Comparison of ENCODE assay signal across 8 mouse cellular contexts in genomic region chr14:26639961-26640360, GRCm38 (mm10). TPM values are rescaled to one million over a fixed set of nuclear protein-coding genes. Genes with fewer than 3 reads are reported as not detected.
DNase-seq lines count a peak whose midpoint lies in the region; ATAC-seq lines count a peak whose summit lies in the region.

No protein-coding gene starts in this region.

- 70% methylated on average over 2 of the region's 2 CpGs for WGBS in hindbrain, embryonic 11.5 days
- 54% methylated on average over 2 of the region's 2 CpGs for WGBS in liver, embryonic 13.5 days (ENCODE audit: insufficient replicate concordance)
- 21% methylated on average over 2 of the region's 2 CpGs for WGBS in stomach, embryonic 15.5 days

- H3K27me3 ChIP-seq in hindbrain, embryonic 11.5 days (ENCODE audit: control insufficient read depth, insufficient read depth, low read length), result no peaks in the 10 kb centered on the region
- no peaks in the 10 kb centered on the region for H3K27me3 ChIP-seq in liver, embryonic 13.5 days
- H3K27me3 ChIP-seq in stomach, embryonic 15.5 days (replicated peaks), result no peaks in the 10 kb centered on the region

- 0 out of 2 replicates have a peak overlapping the region, but pooled peaks have one; percentile 7 for H3K9ac ChIP-seq in hindbrain, embryonic 11.5 days (ENCODE audit: low read depth, low read length)
- H3K9ac ChIP-seq in liver, embryonic 13.5 days, result peak overlapping the region; percentile 97
- no peak overlapping the region for H3K9ac ChIP-seq in stomach, embryonic 15.5 days

- intact Hi-C loops in left cerebral cortex, postnatal 4 days (cut with DNase I), result loop anchor here (10.0 kb wide), 1 partner anchor 65 kb away; the partner anchor contains the start of gene Dennd6a

- H3K4me2 ChIP-seq in hindbrain, embryonic 11.5 days (replicated peaks; ENCODE audit: low read depth, low read length), result peak overlapping the region; percentile 69
- peak overlapping the region; percentile 86 for H3K4me2 ChIP-seq in liver, embryonic 13.5 days
- peak overlapping the region; percentile 65 for H3K4me2 ChIP-seq in stomach, embryonic 15.5 days

- H3K27ac ChIP-seq in brown adipose tissue, adult 24 weeks (replicated peaks; ENCODE audit: low read depth, low read length), result no peak overlapping the region
- no peak overlapping the region for H3K27ac ChIP-seq in hindbrain, embryonic 11.5 days (ENCODE audit: low read depth, low read length)
- H3K27ac ChIP-seq in liver, embryonic 13.5 days, result no peak overlapping the region
- no peak overlapping the region for H3K27ac ChIP-seq in stomach, embryonic 15.5 days

- peaks cover 3% of the 10 kb centered on the region for H3K4me1 ChIP-seq in brown adipose tissue, adult 24 weeks (ENCODE audit: control insufficient read depth, insufficient read depth, insufficient read length, low read length)
- H3K4me1 ChIP-seq in hindbrain, embryonic 11.5 days (replicated peaks; ENCODE audit: control insufficient read depth, insufficient read depth, low read length), result 0 out of 2 replicates have a peak, but pooled peaks cover 2% of the 10 kb centered on the region
- H3K4me1 ChIP-seq in liver, embryonic 13.5 days (replicated peaks), result peaks cover 49% of the 10 kb centered on the region
- peaks cover 5% of the 10 kb centered on the region; the same call in 1 of the 2 replicates for H3K4me1 ChIP-seq in stomach, embryonic 15.5 days

- H3K9me3 ChIP-seq in hindbrain, embryonic 11.5 days (ENCODE audit: control insufficient read depth, low read length), result no peaks in the 10 kb centered on the region
- no peaks in the 10 kb centered on the region for H3K9me3 ChIP-seq in liver, embryonic 13.5 days (replicated peaks)
- no peaks in the 10 kb centered on the region for H3K9me3 ChIP-seq in stomach, embryonic 15.5 days

- ATAC-seq in hindbrain, embryonic 11.5 days (ENCODE audit: low FRiP score), result no peak
- no peak for ATAC-seq in liver, embryonic 13.5 days (ENCODE audit: low read depth)
- ATAC-seq in stomach, embryonic 15.5 days (ENCODE audit: insufficient read depth, low FRiP score, low read depth), result no peak

- no peaks in the 10 kb centered on the region for H3K36me3 ChIP-seq in hindbrain, embryonic 11.5 days (ENCODE audit: control insufficient read depth, insufficient read depth, low read length)
- H3K36me3 ChIP-seq in liver, embryonic 13.5 days, result peaks cover 3% of the 10 kb centered on the region
- H3K36me3 ChIP-seq in stomach, embryonic 15.5 days, result no peaks in the 10 kb centered on the region

- peak; percentile 5 for DNase-seq in left cerebral cortex, postnatal 4 days
- no peak for DNase-seq in left cerebral cortex, adult 11 months (ENCODE audit: low spot score)
- peak; percentile 14 for DNase-seq in hindbrain, embryonic 11.5 days (ENCODE audit: low spot score)
- DNase-seq in liver, embryonic 13.5 days, result no peak
- DNase-seq in thymus, postnatal 36 days, result no peak
- DNase-seq in urinary bladder, postnatal 10 days (ENCODE audit: low spot score), result no peak

- peak overlapping the region; percentile 38 for H3K4me3 ChIP-seq in brown adipose tissue, adult 24 weeks (ENCODE audit: insufficient read depth, low read depth, low read length)
- peak overlapping the region; percentile 94 for H3K4me3 ChIP-seq in hindbrain, embryonic 11.5 days (ENCODE audit: low read depth, low read length)
- peak overlapping the region; percentile 93 for H3K4me3 ChIP-seq in liver, embryonic 13.5 days (replicated peaks)
- H3K4me3 ChIP-seq in stomach, embryonic 15.5 days (replicated peaks), result peak overlapping the region; percentile 92

RNA-seq across cellular contexts. Expression of gene Arf4, which starts 2.1 kb away (rescaled TPM):
- 100 to 1,000 TPM; 212 to 232 TPM for total RNA-seq in left cerebral cortex, postnatal 4 days (2021)
- polyA plus RNA-seq in brown adipose tissue, adult 24 weeks (2012; ENCODE audit: insufficient read depth, insufficient read length, missing spikeins), result 194 and 203 TPM in 2 replicates
- polyA plus RNA-seq in hindbrain, embryonic 11.5 days (2014; fragmentation: Nextera tagmentation; extraction: Ambion mirVana), result 639 and 672 TPM in 2 replicates
- 160 and 203 TPM in 2 replicates for polyA plus RNA-seq in liver, embryonic 13.5 days (2015; fragmentation: Nextera tagmentation; extraction: Ambion mirVana)
- 614 and 698 TPM in 2 replicates for polyA plus RNA-seq in stomach, embryonic 15.5 days (2015; fragmentation: Nextera tagmentation; extraction: Ambion mirVana)

RNA-seq across cellular contexts. Expression of gene Pde12, which starts 29.7 kb away (rescaled TPM):
- total RNA-seq in left cerebral cortex, postnatal 4 days (2021), result 10 to 100 TPM; 12.0 to 13.5 TPM
- 4.6 and 5.6 TPM in 2 replicates for polyA plus RNA-seq in brown adipose tissue, adult 24 weeks (2012; ENCODE audit: insufficient read depth, insufficient read length, missing spikeins)
- polyA plus RNA-seq in hindbrain, embryonic 11.5 days (2014; fragmentation: Nextera tagmentation; extraction: Ambion mirVana), result 13.3 and 14.4 TPM in 2 replicates
- 8.4 and 9.6 TPM in 2 replicates for polyA plus RNA-seq in liver, embryonic 13.5 days (2015; fragmentation: Nextera tagmentation; extraction: Ambion mirVana)
- 9.9 and 10.0 TPM in 2 replicates for polyA plus RNA-seq in stomach, embryonic 15.5 days (2015; fragmentation: Nextera tagmentation; extraction: Ambion mirVana)

RNA-seq across cellular contexts. Expression of gene Dnah12, which starts 53.1 kb away (rescaled TPM):
- under 1 TPM; 0.40 to 0.56 TPM for total RNA-seq in left cerebral cortex, postnatal 4 days (2021)
- 0.08 TPM in 1 of 2 replicates, not detected in the other for polyA plus RNA-seq in brown adipose tissue, adult 24 weeks (2012; ENCODE audit: insufficient read depth, insufficient read length, missing spikeins)
- polyA plus RNA-seq in hindbrain, embryonic 11.5 days (2014; fragmentation: Nextera tagmentation; extraction: Ambion mirVana), result 0.10 TPM in 1 of 2 replicates, not detected in the other
- polyA plus RNA-seq in liver, embryonic 13.5 days (2015; fragmentation: Nextera tagmentation; extraction: Ambion mirVana), result 0.02 TPM in 2 replicates
- polyA plus RNA-seq in stomach, embryonic 15.5 days (2015; fragmentation: Nextera tagmentation; extraction: Ambion mirVana), result 0.03 and 0.05 TPM in 2 replicates

Comparison
In these comparisons a context has a peak if more than half of its experiments do, and no peak if none do; other contexts are left out.
1. DNase-seq: peak in left cerebral cortex, postnatal 4 days (single experiment) and hindbrain, embryonic 11.5 days (single experiment); none in left cerebral cortex, adult 11 months (single experiment), liver, embryonic 13.5 days (single experiment), thymus, postnatal 36 days (0 of 2) and urinary bladder, postnatal 10 days (single experiment).
2. H3K4me3 ChIP-seq: peak in every context shown above with its lines; median percentile 94 in hindbrain, embryonic 11.5 days; 93 in liver, embryonic 13.5 days; 92 in stomach, embryonic 15.5 days; 38 in brown adipose tissue, adult 24 weeks.
3. Peak in every context shown above with its lines, with median percentiles within 50 percentile points of each other: H3K4me2 ChIP-seq.